Mouse (Mus musculus): Measurements from ENCODE around the gene Usp33.

GRCm38 (mm10) chr3:152396988-152397314, 50.7 kb downstream of the Usp33 start:
- TF ChIP-seq CTCF (IDR thresholded peaks at IDR 0.05; ENCODE audit: insufficient read depth, low read depth, low read length) (no peak), POLR2A (IDR thresholded peaks at IDR 0.05; ENCODE audit: insufficient read depth, low read depth, low read length) (no peak)
